ENCODE assay signal across 9 mouse cellular contexts in the genomic region with DNA sequence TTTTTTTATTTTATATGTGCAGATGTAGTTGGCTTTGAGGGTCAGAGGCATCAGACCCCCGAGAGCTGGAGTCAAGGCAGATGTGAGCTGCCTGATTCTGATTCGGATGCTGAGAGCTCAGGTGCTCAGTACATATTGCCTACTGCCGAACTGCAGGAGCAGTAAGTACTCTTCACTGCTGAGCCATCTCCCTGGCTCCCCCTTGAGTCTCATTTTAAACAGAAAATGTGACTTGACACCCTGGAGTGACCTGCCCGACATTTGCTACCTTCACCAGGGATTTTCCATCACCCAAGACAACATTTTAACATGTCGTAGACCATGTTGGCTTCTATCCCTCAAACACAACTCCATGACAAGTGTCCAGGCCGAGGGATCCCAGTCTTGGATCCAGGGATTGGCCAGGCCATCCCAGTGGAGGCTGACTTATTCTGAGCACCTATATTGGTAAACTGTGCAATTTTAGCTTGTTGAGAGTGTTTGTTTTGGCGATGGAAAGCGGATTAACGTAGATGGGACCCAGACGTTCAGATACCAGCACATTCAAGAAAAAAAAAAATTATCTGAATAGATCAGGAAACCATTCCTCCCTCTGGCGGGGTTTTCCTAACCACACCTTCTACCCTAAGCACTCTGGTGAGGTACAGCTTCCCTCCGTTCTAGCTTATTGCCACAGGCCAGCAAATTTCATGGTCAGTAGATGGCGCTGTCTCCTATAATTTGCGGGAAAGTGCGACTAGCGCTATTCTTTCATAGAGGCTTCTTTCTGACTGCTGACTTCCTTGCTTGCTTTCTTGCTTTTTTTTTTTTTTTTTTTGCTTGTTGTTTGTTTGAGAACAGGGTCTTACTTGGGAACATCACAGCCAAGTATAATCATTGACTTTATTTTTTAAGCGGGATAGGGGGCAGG. TPM values are rescaled to one million over a fixed set of nuclear protein-coding genes. Genes with fewer than 3 reads are reported as not detected.
DNase-seq lines count a peak whose midpoint lies in the region; ATAC-seq lines count a peak whose summit lies in the region.
"Had no signal": no experiment of that assay in that cellular context is flagged by ENCODE, and none has a peak within 500 bp of the region (broad histone marks: within the 10 kb centered on the region; RNA-seq: fewer than 3 reads in every experiment).

No protein-coding gene starts in this region.

- H3K36me3 ChIP-seq in liver, embryonic 11.5 days (ENCODE audit: control insufficient read depth, insufficient read depth, low read length): no peaks in the 10 kb centered on the region
- H3K36me3 ChIP-seq in neural tube, embryonic 13.5 days: no peaks in the 10 kb centered on the region
- H3K36me3 ChIP-seq: embryonic facial prominence, embryonic 13.5 days had no signal

- peak; percentile 90 for ATAC-seq in common myeloid progenitor, adult 5-6 weeks (replicated peaks; ENCODE audit: low read depth, poor library complexity, severe bottlenecking)
- ATAC-seq in liver, embryonic 11.5 days (replicated peaks; ENCODE audit: low FRiP score): no peak
- 0 out of 2 replicates have a peak, but pooled peaks have one; percentile 59 for ATAC-seq in neural tube, embryonic 13.5 days (ENCODE audit: low read depth)

- intact Hi-C loops in gastrocnemius, postnatal 14 days (cut with DNase I; ENCODE audit: low total_unique reads): no loop called here

- H3K9me3 ChIP-seq in liver, embryonic 11.5 days (ENCODE audit: control insufficient read depth, low read length): no peaks in the 10 kb centered on the region
- H3K9me3 ChIP-seq in neural tube, embryonic 13.5 days: no peaks in the 10 kb centered on the region
- H3K9me3 ChIP-seq: embryonic facial prominence, embryonic 13.5 days had no signal

- peak; percentile 87 for DNase-seq in 416B (ENCODE audit: low read depth)
- peak; percentile 85 to 97 for DNase-seq in adrenal gland, adult (ENCODE audit: inconsistent age in 2 of 2, low spot score in 1 of 2)
- DNase-seq in gastrocnemius, postnatal 14 days: peak; percentile 80
- peak; percentile 91 for DNase-seq in kidney, adult 9 months
- DNase-seq in liver, embryonic 11.5 days (ENCODE audit: low spot score): peak; percentile 64
- peak; percentile 93 for DNase-seq in testis, postnatal 10 days (ENCODE audit: low spot score)

- no peaks in the 10 kb centered on the region for H3K27me3 ChIP-seq in liver, embryonic 11.5 days (replicated peaks; ENCODE audit: control insufficient read depth, insufficient read depth, low read length)
- H3K27me3 ChIP-seq in neural tube, embryonic 13.5 days: peaks cover 7% of the 10 kb centered on the region; the same call in 1 of the 2 replicates

- no peak overlapping the region for H3K27ac ChIP-seq in liver, embryonic 11.5 days (ENCODE audit: low read depth, low read length)
- H3K27ac ChIP-seq in neural tube, embryonic 13.5 days (replicated peaks): no peak overlapping the region
- H3K27ac ChIP-seq: embryonic facial prominence, embryonic 13.5 days had no signal

- no peaks in the 10 kb centered on the region for H3K4me1 ChIP-seq in liver, embryonic 11.5 days (replicated peaks; ENCODE audit: control insufficient read depth, insufficient read depth, low read length)
- H3K4me1 ChIP-seq in neural tube, embryonic 13.5 days (replicated peaks): no peaks in the 10 kb centered on the region

- no peak overlapping the region for H3K4me3 ChIP-seq in liver, embryonic 11.5 days (ENCODE audit: low read depth, low read length)
- no peak overlapping the region for H3K4me3 ChIP-seq in neural tube, embryonic 13.5 days
- H3K4me3 ChIP-seq: embryonic facial prominence, embryonic 13.5 days had no signal

- no peak overlapping the region for H3K9ac ChIP-seq in liver, embryonic 11.5 days (ENCODE audit: low read depth, low read length)
- no peak overlapping the region for H3K9ac ChIP-seq in neural tube, embryonic 13.5 days
- H3K9ac ChIP-seq: embryonic facial prominence, embryonic 13.5 days had no signal

- WGBS in liver, embryonic 11.5 days: 21% methylated on average over 17 of the region's 17 CpGs
- WGBS in neural tube, embryonic 13.5 days: 22% methylated on average over 17 of the region's 17 CpGs

- no peak overlapping the region for H3K4me2 ChIP-seq in liver, embryonic 11.5 days
- no peak overlapping the region for H3K4me2 ChIP-seq in neural tube, embryonic 13.5 days
- H3K4me2 ChIP-seq: embryonic facial prominence, embryonic 13.5 days had no signal

RNA-seq across cellular contexts. Expression of a gene that starts 8.9 kb away (rescaled TPM):
- total RNA-seq in common myeloid progenitor, adult 5-6 weeks (2017): 9.1 and 10.3 TPM in 2 replicates
- total RNA-seq in gastrocnemius, postnatal 14 days (2021): 10 to 100 TPM; 31.9 to 33.3 TPM
- polyA plus RNA-seq in liver, embryonic 11.5 days (2014; fragmentation: Nextera tagmentation; extraction: Ambion mirVana): 24.8 and 25.0 TPM in 2 replicates
- polyA plus RNA-seq in neural tube, embryonic 13.5 days (2015; fragmentation: Nextera tagmentation; extraction: Ambion mirVana): 21.1 and 23.1 TPM in 2 replicates

RNA-seq across cellular contexts. Expression of a gene that starts 26.7 kb away (rescaled TPM):
- 185 and 198 TPM in 2 replicates for total RNA-seq in common myeloid progenitor, adult 5-6 weeks (2017)
- not detected for total RNA-seq in gastrocnemius, postnatal 14 days (2021)
- 10.1 and 10.4 TPM in 2 replicates for polyA plus RNA-seq in liver, embryonic 11.5 days (2014; fragmentation: Nextera tagmentation; extraction: Ambion mirVana)
- polyA plus RNA-seq in neural tube, embryonic 13.5 days (2015; fragmentation: Nextera tagmentation; extraction: Ambion mirVana): 0.22 TPM in 1 of 2 replicates, not detected in the other

Comparison
In these comparisons a context has a peak if more than half of its experiments do, and no peak if none do; other contexts are left out.
1. RNA of a gene that starts 26.7 kb away (total RNA-seq): 185 to 198 TPM in common myeloid progenitor, adult 5-6 weeks; not detected in gastrocnemius, postnatal 14 days; every median in the first group is over 100 times any median in the second.
2. Peak in every context shown above with its lines, with median percentiles within 50 percentile points of each other: DNase-seq.